Mouse (Mus musculus): ENCODE data around the gene Eefsec. TPM values are rescaled to one million over a fixed set of nuclear protein-coding genes. Genes with fewer than 3 reads are reported as not detected.

Eefsec gene
- polyA plus RNA-seq, 1 experiment: not detected

DNA sequence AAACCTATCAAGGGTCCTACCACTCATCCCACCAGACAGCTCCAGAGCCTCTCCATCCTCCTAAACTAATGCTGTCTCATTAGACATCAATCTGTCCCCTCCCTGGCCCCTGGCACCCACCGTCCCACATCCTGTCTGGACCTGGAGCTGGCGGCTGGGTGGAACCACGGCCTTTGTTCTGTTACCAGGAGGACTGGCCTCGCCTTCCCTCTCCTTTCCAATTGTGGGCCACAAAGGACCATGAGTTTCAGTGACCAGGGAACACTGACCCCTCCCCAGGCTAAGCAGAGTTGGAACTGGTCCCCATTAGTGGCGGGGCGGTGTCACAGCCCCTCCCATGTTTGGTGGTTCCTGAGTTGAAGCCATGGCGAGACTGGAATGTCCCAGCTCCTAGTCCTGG lies 218.8 kb downstream of the Eefsec start:
- H3K4me3 ChIP-seq (ENCODE audit: insufficient read depth, low read depth, low read length): no peak overlapping the region
- TF ChIP-seq CTCF (IDR thresholded peaks at IDR 0.05; ENCODE audit: insufficient read depth, low read depth, low read length) (no peak), POLR2A (IDR thresholded peaks at IDR 0.05; ENCODE audit: insufficient read depth, low read depth, low read length) (no peak)
- 84% methylated on average over 7 of the region's 7 CpGs for WGBS
- H3K4me1 ChIP-seq (ENCODE audit: control insufficient read depth, insufficient read depth, low read length): no peaks in the 10 kb centered on the region
- H3K27ac ChIP-seq (ENCODE audit: insufficient read depth, low read depth, low read length): no peak overlapping the region

DNA sequence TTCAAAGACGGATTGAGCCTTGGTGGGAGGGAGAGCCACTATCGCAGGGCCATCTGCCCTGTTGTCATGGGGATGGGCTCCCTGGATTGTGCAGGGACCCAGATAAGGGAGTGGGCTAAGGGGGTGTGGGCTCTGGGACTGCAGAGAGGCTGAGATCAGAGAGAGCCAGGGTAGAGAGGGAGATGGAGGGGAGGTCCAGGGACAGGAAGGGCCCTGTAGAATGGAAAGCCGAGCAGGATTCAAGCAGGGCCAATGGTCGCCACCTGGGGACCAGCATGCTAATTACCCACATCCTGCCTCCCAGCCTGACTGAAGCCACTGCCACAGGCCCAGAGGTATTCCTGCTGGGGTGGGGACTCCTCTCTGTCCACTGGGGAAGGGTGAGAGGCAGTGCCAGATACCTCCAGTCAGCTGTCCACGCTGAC lies 219.8 kb downstream of the Eefsec start:
- H3K4me1 ChIP-seq (ENCODE audit: control insufficient read depth, insufficient read depth, low read length): no peaks in the 10 kb centered on the region
- WGBS: 50% methylated on average over 5 of the region's 5 CpGs
- no peak for TF ChIP-seq CTCF (IDR thresholded peaks at IDR 0.05; ENCODE audit: insufficient read depth, low read depth, low read length)
- no peak for TF ChIP-seq POLR2A (IDR thresholded peaks at IDR 0.05; ENCODE audit: insufficient read depth, low read depth, low read length)
- no peak overlapping the region for H3K4me3 ChIP-seq (ENCODE audit: insufficient read depth, low read depth, low read length)
- H3K27ac ChIP-seq (ENCODE audit: insufficient read depth, low read depth, low read length): no peak overlapping the region

DNA sequence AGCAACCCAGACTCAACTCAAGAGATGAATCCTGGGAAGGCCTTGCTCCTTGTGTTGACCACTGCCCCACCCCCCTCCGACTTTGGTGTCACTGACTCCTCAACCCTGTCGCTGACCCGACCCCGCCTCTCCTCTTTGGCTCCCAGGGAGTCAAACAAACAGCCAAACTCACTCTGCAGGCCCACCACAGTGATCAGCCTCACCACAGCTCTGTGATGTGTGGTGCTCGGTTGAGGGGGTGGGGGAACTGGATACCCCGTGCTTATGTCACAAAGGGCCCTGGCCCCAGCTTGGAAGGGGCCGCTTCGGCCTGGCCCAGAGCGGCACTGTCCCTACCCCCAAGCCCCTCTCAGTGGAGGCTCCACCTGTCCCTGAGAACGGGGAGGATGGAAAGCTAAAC lies 224.4 kb downstream of the Eefsec start, which contains the start of gene Dnajb8:
Gene Dnajb8, plus strand, starts transcription at position 301 of the 400 bp plus-strand sequence.
- Histone ChIP-seq H3K4me3 (ENCODE audit: insufficient read depth, low read depth, low read length) (no peak within 1 kb of the TSS), H3K4me1 (ENCODE audit: control insufficient read depth, insufficient read depth, low read length) (no peaks in the 10 kb centered on the region), H3K27ac (ENCODE audit: insufficient read depth, low read depth, low read length) (no peak within 1 kb of the TSS)
- no peak for TF ChIP-seq CTCF (IDR thresholded peaks at IDR 0.05; ENCODE audit: insufficient read depth, low read depth, low read length)
- no peak for TF ChIP-seq POLR2A (IDR thresholded peaks at IDR 0.05; ENCODE audit: insufficient read depth, low read depth, low read length)
- 64% methylated on average over 10 of the region's 10 CpGs for WGBS

DNA sequence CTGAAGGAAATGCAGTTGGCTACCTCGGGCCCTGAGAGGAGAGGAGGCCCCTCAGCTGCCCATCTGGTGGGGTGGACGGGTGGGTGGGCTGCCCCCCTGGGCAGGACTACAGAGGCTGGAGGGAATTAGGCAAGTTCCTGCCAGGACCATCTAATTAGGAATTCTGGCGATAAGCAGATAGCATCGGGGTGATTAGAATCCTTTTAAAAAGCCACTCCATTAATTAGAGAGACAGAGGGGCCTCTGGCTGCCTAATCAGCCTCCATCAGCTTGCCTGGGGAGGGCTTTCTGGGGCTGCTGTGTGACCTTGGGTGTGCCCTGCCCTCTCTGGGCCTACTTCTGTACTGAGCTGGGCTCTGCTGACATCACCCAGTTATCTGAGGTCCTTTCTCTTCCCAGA lies 227.2 kb downstream of the Eefsec start:
- H3K4me3 ChIP-seq (ENCODE audit: insufficient read depth, low read depth, low read length): no peak overlapping the region
- H3K4me1 ChIP-seq (ENCODE audit: control insufficient read depth, insufficient read depth, low read length): no peaks in the 10 kb centered on the region
- WGBS: 29% methylated on average over 4 of the region's 4 CpGs
- no peak overlapping the region for H3K27ac ChIP-seq (ENCODE audit: insufficient read depth, low read depth, low read length)
- TF ChIP-seq POLR2A (IDR thresholded peaks at IDR 0.05; ENCODE audit: insufficient read depth, low read depth, low read length) (no peak), CTCF (IDR thresholded peaks at IDR 0.05; ENCODE audit: insufficient read depth, low read depth, low read length) (no peak)

DNA sequence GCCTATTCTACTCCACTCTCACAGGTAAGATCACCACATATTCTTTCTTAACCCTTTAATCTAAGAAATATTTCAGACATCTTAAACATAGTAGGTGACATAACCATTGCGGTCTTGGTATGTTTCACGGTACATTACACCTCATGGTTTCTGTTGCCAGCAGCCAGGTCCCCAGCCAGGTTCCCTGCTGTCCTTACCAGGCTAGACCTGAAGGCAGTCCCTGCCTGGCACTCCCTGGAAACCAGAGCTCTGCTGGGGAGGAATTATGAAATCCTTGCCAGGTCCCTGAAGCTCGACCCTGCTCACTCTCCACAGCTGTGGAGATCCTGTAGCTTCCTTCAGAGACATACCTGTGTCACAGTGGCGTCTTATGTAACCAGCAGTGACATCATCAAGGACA lies 230.1 kb downstream of the Eefsec start:
- TF ChIP-seq POLR2A (IDR thresholded peaks at IDR 0.05; ENCODE audit: insufficient read depth, low read depth, low read length) (no peak), CTCF (IDR thresholded peaks at IDR 0.05; ENCODE audit: insufficient read depth, low read depth, low read length) (no peak)
- H3K27ac ChIP-seq (ENCODE audit: insufficient read depth, low read depth, low read length): no peak overlapping the region
- H3K4me1 ChIP-seq (ENCODE audit: control insufficient read depth, insufficient read depth, low read length): no peaks in the 10 kb centered on the region
- WGBS: 76% methylated on average over 4 of the region's 4 CpGs
- no peak overlapping the region for H3K4me3 ChIP-seq (ENCODE audit: insufficient read depth, low read depth, low read length)

DNA sequence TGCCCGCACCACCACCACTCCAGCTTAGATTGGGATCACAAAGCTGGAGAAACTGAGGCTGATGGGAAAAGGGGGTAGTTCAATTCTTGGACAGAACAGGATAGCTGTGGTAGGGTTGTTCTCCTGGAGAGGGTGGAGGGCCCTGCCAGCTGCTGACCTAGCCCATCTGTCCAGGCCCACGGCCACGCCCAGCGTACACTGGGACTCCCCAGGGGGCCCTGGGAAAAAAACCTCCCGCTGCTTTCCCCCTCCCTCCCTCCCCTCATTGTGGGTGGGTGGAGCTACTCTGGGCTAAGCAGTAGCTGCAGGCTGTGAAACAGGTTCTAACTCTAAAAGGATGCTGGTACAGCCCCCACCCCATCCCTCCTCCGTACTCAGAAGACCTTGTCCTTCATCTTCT lies 230.5 kb downstream of the Eefsec start:
- Histone ChIP-seq H3K27ac (ENCODE audit: insufficient read depth, low read depth, low read length) (no peak overlapping the region), H3K4me1 (ENCODE audit: control insufficient read depth, insufficient read depth, low read length) (no peaks in the 10 kb centered on the region), H3K4me3 (ENCODE audit: insufficient read depth, low read depth, low read length) (no peak overlapping the region)
- WGBS: 46% methylated on average over 6 of the region's 6 CpGs
- TF ChIP-seq POLR2A (IDR thresholded peaks at IDR 0.05; ENCODE audit: insufficient read depth, low read depth, low read length): no peak
- TF ChIP-seq CTCF (IDR thresholded peaks at IDR 0.05; ENCODE audit: insufficient read depth, low read depth, low read length): no peak

DNA sequence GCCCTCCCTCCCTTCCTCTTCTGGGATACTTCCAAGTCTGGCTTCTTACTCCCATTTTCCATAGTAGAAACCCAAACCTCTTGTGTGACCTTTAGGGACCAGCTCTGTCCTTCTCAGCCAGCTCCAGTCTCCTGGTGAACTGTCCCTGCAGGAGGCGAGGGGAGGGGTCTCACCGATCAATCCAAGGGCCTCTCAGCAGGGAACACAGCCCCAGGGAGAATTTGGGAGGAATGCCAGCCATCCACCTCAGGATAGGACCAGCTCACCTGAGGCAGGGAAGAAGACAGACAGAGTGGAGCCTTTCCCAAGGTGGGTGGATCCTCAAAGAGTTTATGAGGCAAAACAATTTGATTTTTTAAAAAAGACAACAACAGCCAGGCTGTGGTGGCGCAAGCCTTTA lies 236.2 kb downstream of the Eefsec start:
- Histone ChIP-seq H3K4me3 (ENCODE audit: insufficient read depth, low read depth, low read length) (no peak overlapping the region), H3K4me1 (ENCODE audit: control insufficient read depth, insufficient read depth, low read length) (no peaks in the 10 kb centered on the region), H3K27ac (ENCODE audit: insufficient read depth, low read depth, low read length) (no peak overlapping the region)
- TF ChIP-seq CTCF (IDR thresholded peaks at IDR 0.05; ENCODE audit: insufficient read depth, low read depth, low read length): no peak
- TF ChIP-seq POLR2A (IDR thresholded peaks at IDR 0.05; ENCODE audit: insufficient read depth, low read depth, low read length): no peak
- WGBS: 63% methylated on average over 3 of the region's 3 CpGs

DNA sequence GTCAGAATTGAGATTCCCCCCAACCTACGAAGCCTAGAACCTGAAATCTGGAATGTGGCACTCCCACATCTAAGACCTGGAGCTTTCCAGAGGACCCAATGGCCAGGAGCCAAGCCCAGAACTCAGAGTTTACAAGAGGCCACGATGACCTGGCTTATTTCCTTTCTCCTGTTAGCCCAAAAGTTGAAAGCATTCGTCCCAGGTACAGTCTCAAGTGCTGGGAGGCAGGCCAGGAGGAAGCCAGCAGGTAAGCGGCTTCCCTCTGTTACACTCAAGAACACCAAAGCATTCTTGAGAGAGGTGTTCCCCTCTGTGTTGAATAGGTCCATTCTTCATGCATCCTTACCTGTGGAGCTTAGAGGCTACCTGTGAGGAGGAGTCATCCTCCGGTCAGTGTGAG lies 236.9 kb downstream of the Eefsec start:
- 82% methylated on average over 5 of the region's 5 CpGs for WGBS
- TF ChIP-seq CTCF (IDR thresholded peaks at IDR 0.05; ENCODE audit: insufficient read depth, low read depth, low read length): no peak
- no peak for TF ChIP-seq POLR2A (IDR thresholded peaks at IDR 0.05; ENCODE audit: insufficient read depth, low read depth, low read length)
- Histone ChIP-seq H3K4me3 (ENCODE audit: insufficient read depth, low read depth, low read length) (no peak overlapping the region), H3K4me1 (ENCODE audit: control insufficient read depth, insufficient read depth, low read length) (no peaks in the 10 kb centered on the region), H3K27ac (ENCODE audit: insufficient read depth, low read depth, low read length) (no peak overlapping the region)

DNA sequence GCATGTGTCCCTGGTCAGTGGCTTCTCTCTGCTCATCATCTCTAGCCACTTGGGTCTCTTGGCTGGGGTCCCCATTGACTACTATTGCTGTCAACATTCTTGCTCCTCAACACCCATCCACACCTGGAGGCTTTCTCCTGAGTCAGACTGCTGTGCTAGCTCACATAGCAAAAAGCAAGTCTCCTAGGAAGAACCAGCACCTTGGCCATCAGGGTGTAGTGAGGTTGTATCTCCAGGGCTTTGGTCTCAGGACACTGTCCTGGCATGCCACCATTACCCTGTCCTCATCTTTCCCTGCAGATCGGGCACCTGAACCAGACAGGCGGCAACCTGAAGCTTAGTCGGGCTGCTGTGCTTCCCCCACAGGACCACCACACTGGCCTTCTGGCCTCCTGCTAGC lies 238.0 kb downstream of the Eefsec start:
- Histone ChIP-seq H3K27ac (ENCODE audit: insufficient read depth, low read depth, low read length) (no peak overlapping the region), H3K4me1 (ENCODE audit: control insufficient read depth, insufficient read depth, low read length) (no peaks in the 10 kb centered on the region), H3K4me3 (ENCODE audit: insufficient read depth, low read depth, low read length) (no peak overlapping the region)
- 95% methylated on average over 3 of the region's 3 CpGs for WGBS
- TF ChIP-seq POLR2A (IDR thresholded peaks at IDR 0.05; ENCODE audit: insufficient read depth, low read depth, low read length) (no peak), CTCF (IDR thresholded peaks at IDR 0.05; ENCODE audit: insufficient read depth, low read depth, low read length) (no peak)
